Mouse (Mus musculus): ENCODE data around the gene Susd3. TPM values are rescaled to one million over a fixed set of nuclear protein-coding genes. Genes with fewer than 3 reads are reported as not detected.

Gene Susd3
- 1 to 10 TPM; 1.9 to 2.2 TPM for total RNA-seq (2021)
- long read RNA-seq = 0 reads

- no peak for DNase-seq (ENCODE audit: low spot score in 2 of 2)
Observed at GRCm38 (mm10) chr13:49248467-49248862, at the start of gene Susd3. TSS of gene Susd3 (minus strand) at chr13:49248706.

GRCm38 (mm10) chr13:49296270-49296669, 47.8 kb upstream of the Susd3 start:
- no peak for DNase-seq (ENCODE audit: low spot score in 2 of 2)

DNA sequence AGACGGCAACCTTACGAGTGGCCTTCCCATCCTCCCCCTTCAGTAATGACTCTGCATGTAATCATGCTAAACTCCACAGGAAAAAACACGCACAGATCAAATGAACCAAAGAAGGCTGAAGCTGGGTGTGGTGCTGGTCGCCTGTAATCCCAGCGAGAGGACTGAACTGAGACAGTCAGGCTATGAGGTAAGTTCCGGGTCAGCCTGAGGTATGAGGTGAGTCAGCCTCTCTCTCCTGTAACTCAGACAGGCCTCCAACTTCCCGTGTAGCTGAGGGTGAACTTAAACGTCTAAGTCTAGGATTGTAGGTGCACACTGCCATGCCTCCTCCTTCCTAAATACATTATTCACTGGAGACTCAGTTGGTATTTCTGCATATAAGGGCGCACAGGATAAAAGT, 45.6 kb upstream of the Susd3 start:
- no peak for DNase-seq (ENCODE audit: low spot score in 2 of 2)

DNA sequence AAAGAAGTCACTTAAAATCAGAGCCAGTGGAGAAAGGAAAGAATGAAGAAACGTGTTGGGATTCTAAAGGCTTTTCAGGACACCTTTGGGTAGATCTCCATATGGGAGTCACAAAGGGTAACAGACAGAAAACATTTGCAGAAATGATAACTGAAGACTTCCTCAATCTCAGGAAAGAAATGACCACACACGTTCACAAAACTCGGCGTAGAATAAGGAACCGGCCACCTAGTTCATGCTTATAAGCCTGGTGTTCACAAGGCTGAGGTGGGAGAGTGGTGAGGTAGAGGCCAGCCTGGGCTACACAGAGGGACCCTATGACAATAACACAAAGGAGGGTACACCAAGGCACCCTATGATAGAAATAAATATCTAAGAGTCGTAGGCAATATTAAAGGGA, 43.4 kb upstream of the Susd3 start:
- no peak for DNase-seq (ENCODE audit: low spot score in 2 of 2)

- no peak for DNase-seq (ENCODE audit: low spot score in 2 of 2)
Observed at GRCm38 (mm10) chr13:49291398-49291797, 42.9 kb upstream of the Susd3 start.

- DNase-seq (ENCODE audit: low spot score in 2 of 2) = no peak
Observed at GRCm38 (mm10) chr13:49287224-49287623, 38.7 kb upstream of the Susd3 start.

GRCm38 (mm10) chr13:49286750-49287149, 38.2 kb upstream of the Susd3 start:
- DNase-seq (ENCODE audit: low spot score in 2 of 2) = no peak

- DNase-seq (ENCODE audit: low spot score in 2 of 2) = no peak
Observed at GRCm38 (mm10) chr13:49283686-49284085, 35.2 kb upstream of the Susd3 start.

DNA sequence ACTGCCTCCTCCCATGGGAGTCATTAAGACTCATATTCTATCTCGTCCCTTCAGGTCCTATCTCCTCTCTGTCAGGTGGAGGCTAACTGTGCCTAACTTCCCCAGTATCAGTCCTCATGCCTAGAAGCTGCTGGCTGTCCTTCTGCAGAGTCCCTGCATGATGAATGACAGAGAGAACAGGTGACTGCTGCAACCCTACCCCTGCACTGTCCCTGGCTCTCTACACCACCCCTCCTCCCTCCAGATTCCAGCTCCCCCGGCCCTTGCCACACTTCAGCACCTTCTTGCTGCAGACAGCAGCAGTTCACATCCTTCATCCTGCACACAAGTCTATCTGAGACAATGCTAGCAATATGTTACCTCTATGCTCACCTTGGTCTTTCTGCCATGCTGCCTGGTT, 33.7 kb upstream of the Susd3 start:
- no peak for DNase-seq (ENCODE audit: low spot score in 2 of 2)

- peak in 1 of 2 experiments; percentile 52 for DNase-seq (ENCODE audit: low spot score in 2 of 2)
Observed at GRCm38 (mm10) chr13:49271831-49272765, 23.6 kb upstream of the Susd3 start.

- DNase-seq (ENCODE audit: low spot score in 2 of 2) = no peak
Observed at GRCm38 (mm10) chr13:49270500-49270899, 22.0 kb upstream of the Susd3 start.

DNA sequence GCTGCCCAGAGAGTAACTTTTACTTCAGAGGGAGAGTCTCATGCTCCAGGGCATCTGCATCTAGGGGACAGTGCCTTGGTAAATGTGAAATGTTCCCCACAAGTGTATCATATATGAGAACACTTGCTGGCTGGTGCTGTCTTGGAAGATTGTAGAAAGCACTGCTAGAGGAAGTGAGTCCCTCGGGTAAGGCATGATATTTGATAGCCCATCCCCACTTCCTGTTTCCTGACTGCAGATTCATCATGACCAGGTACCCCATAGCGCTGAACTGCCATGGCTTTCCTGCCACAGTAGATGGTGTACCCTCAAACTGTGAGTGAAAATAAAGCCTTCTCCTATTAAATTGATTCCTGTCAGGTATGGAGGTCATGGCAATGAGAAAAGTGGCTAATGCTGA, 19.1 kb upstream of the Susd3 start:
- DNase-seq (ENCODE audit: low spot score in 2 of 2) = no peak

- DNase-seq (ENCODE audit: low spot score in 2 of 2) = no peak
Observed at GRCm38 (mm10) chr13:49260036-49260722, 11.7 kb upstream of the Susd3 start.

DNA sequence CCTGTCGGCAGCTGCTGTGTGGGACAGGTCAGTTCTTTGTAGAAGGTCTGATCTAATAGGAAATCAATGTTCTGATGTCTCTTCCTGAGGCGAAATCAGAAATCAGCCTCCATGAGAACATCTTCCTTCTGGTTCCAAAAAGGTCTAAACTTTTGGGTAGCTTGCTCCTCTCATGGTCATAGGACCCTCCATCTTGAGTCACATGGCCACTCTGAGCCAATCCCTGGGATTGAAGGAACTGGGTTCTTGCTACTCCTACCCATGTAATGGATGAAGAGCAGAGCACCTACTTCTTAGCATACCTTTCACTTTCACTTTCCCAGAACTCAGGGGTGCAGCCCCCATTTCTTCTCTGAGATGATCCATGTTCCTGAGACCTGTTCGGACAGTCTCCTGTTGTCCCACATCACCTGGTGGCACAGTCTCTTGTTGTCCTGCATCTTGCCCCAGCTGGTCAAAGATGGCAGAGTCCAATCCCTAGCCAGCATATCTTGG, 9.4 kb upstream of the Susd3 start:
- no peak for DNase-seq (ENCODE audit: low spot score in 2 of 2)

GRCm38 (mm10) chr13:49252746-49253145, 4.2 kb upstream of the Susd3 start:
- peak; percentile 17 to 51 for DNase-seq (ENCODE audit: low spot score in 2 of 2)

DNA sequence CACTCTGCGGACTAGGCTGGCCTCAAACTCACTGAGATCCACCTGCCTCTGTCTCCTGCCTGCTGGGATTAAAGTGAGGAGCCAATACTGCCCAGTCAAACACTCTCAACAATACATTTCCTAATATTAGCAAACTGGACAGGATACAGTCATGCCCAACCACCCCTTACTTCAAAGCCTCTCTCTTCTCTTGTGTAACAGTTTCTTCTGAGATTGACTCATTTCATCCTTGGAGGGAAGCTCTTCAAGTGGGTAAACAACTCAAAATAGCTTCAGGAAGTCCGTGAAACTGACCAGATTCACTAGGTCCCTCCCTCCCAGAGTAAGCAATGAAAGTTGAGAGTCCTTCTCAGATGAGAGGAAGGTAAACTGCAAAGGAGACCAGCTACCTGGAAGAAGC, 3.6 kb upstream of the Susd3 start:
- DNase-seq (ENCODE audit: low spot score in 2 of 2) = no peak

DNA sequence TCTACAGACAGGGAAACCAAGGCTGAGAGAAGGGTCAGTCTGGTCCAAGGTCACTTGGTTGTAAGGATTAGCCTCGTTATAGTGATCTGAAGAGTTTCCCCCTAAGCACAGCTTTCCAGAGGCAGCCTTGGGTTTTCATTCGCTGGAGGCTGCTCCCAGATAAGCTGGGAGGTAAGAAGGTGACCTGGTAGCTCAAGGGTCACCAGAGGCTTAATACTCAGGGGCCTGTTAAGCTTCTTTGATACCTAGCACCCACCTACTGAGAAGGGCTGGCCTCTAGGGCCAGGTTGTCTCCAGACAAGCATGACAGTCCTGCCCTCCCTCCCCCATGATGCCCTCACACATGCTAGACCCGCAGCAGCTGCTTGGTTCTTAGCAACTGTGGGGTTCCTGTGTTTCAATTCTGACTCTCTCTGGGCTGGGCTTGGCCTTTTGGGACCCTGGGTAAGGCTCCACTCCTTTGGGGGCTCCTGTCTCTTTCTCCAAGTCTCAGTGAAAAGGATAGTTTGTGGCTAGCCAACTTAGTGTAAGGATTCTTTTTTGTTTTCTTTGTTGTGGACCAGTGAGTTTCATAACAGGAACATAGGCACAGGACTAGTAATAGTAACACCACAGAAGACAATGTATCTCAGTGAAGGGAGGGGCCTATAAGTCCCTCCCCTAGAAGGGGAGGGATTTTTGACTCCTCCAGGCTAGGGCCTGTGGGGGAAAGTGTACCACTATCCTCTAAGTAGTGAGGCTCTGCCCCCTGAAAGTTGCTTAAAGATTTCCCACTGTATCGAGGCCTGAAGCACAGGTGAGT, 2.4 kb upstream of the Susd3 start:
- no peak for DNase-seq (ENCODE audit: low spot score in 2 of 2)

- no peak for DNase-seq (ENCODE audit: low spot score in 2 of 2)
Observed at GRCm38 (mm10) chr13:49249634-49250033, 1.1 kb upstream of the Susd3 start.

- DNase-seq (ENCODE audit: low spot score in 2 of 2) = no peak
Observed at GRCm38 (mm10) chr13:49248923-49249322, 417 bp upstream of the Susd3 start.

DNA sequence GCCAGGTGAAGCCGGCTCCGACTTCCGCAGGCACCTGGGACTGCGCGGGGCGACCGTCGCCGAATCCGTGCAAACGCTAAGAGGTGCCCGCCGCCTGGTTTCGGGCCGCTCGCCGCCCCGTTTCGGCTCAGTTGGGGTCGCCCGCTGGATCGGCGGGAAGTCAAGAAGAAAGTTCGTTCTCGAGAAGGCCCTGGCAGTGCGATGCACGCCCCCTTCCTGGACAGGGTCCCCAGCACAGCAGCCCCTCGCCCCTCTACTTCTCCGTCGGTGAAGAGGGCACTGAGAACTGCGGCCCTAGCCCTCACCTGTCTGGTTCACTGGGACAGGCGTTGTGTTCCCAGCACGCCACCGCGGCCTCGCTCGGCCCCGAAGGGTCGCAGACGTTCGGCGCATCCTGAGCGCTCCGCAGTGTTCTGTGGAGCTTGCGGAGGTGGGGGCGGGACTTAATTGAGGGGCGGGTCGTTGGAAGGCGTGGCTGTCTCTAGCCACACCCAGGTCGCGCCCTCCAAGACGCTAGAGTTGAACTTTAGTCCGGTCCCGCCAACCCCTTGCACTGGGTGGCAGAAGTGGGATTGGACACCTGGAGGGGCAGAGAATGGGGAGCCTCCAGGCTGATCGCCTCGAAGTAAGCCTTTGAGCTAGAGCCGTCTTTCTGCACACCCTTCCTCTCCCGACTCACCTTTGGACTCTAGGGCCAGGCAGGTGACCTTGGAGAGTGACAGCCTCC, 603 bp downstream of the Susd3 start:
- DNase-seq (ENCODE audit: low spot score in 2 of 2) = no peak
